Mouse (Mus musculus) erythroblast, embryonic 14.5 days (primary cell): ENCODE measurements around the gene Tmem273.

Source experiments
- GATA1 ChIP-seq: IDR thresholded peaks from 2 replicates; pipeline ENCODE4 v1.6.1; 2012; ENCODE audit warnings: low read length, inconsistent platforms, mixed read lengths
- TAL1 ChIP-seq: IDR thresholded peaks from 3 replicates; pipeline ENCODE4 v1.6.1; 2012; ENCODE audit warnings: low read length, inconsistent platforms, mixed read lengths

- TF ChIP-seq TAL1 (no peak), GATA1 (no peak)
Measured at GRCm38 (mm10) chr14:32817258-32817657, 31.5 kb downstream of the Tmem273 start.
